Mouse (Mus musculus): Measurements from ENCODE around the gene Pdik1l. TPM values are rescaled to one million over a fixed set of nuclear protein-coding genes. Genes with fewer than 3 reads are reported as not detected.

The Pdik1l gene
- 41.0 and 48.6 TPM in 2 replicates for polyA plus RNA-seq (2014; fragmentation: Nextera tagmentation; extraction: Ambion mirVana)

DNA sequence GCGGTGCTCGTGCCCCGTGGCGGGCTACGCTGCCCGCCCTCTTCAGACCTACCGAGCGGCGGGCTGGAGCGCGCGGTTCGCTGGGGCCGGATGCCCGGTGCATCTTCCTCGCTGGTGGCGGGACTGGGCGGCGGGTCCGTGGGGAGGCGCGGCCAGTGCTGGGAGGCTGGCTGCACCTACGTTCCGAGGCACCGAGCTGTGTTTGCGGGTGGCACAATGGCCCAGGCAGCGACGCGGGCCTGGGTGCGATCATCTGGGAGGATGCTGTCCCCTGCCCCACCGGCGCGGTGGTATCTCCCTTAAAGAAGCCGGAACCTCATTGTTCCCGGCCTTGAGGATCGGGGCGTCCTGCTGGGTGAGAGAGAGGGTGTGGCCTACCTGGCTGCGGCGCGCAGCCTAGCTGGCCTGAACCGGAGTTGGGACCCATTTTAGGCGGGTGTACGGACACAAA lies at the start of gene Pdik1l:
TSS of gene Pdik1l (minus strand) at position 321 of the 451 bp plus-strand sequence.
- H3K27me3 ChIP-seq (ENCODE audit: control insufficient read depth, insufficient read depth, low read length) = no peaks in the 10 kb centered on the region
- ATAC-seq (ENCODE audit: low FRiP score, low TSS enrichment) = peak; percentile 82
- H3K4me2 ChIP-seq (ENCODE audit: low read length) = peak within 1 kb of the TSS; percentile 90
- WGBS = under 1% methylated on average over 43 of the region's 43 CpGs
- H3K27ac ChIP-seq (replicated peaks; ENCODE audit: low read depth, low read length) = peak within 1 kb of the TSS; percentile 100
- H3K36me3 ChIP-seq (ENCODE audit: control insufficient read depth, insufficient read depth, low read length) = peaks cover 14% of the 10 kb centered on the region
- peak within 1 kb of the TSS; percentile 99 for H3K9ac ChIP-seq (replicated peaks; ENCODE audit: low read length)
- peak within 1 kb of the TSS; percentile 100 for H3K4me3 ChIP-seq (replicated peaks; ENCODE audit: low read depth, low read length)
- H3K9me3 ChIP-seq (ENCODE audit: control insufficient read depth, low read length) = no peaks in the 10 kb centered on the region
- DNase-seq = peak; percentile 90
- H3K4me1 ChIP-seq (ENCODE audit: control insufficient read depth, insufficient read depth, low read length) = peaks cover 21% of the 10 kb centered on the region

GRCm38 (mm10) chr4:134330281-134330680 lies 42.6 kb upstream of the Pdik1l start:
- H3K27ac ChIP-seq (replicated peaks; ENCODE audit: low read depth, low read length) = no peak overlapping the region
- ATAC-seq (ENCODE audit: low FRiP score, low TSS enrichment) (no peak), DNase-seq (no peak)
- H3K4me2 ChIP-seq (ENCODE audit: low read length) = no peak overlapping the region
- H3K36me3 ChIP-seq (ENCODE audit: control insufficient read depth, insufficient read depth, low read length) = no peaks in the 10 kb centered on the region
- 58% methylated on average over 5 of the region's 5 CpGs for WGBS
- no peaks in the 10 kb centered on the region for H3K27me3 ChIP-seq (ENCODE audit: control insufficient read depth, insufficient read depth, low read length)
- no peak overlapping the region for H3K9ac ChIP-seq (replicated peaks; ENCODE audit: low read length)
- H3K9me3 ChIP-seq (ENCODE audit: control insufficient read depth, low read length) = no peaks in the 10 kb centered on the region
- no peaks in the 10 kb centered on the region for H3K4me1 ChIP-seq (ENCODE audit: control insufficient read depth, insufficient read depth, low read length)
- no peak overlapping the region for H3K4me3 ChIP-seq (replicated peaks; ENCODE audit: low read depth, low read length)

- Histone ChIP-seq H3K9me3 (ENCODE audit: control insufficient read depth, low read length) (no peaks in the 10 kb centered on the region), H3K9ac (replicated peaks; ENCODE audit: low read length) (no peak overlapping the region), H3K36me3 (ENCODE audit: control insufficient read depth, insufficient read depth, low read length) (no peaks in the 10 kb centered on the region), H3K4me1 (ENCODE audit: control insufficient read depth, insufficient read depth, low read length) (no peaks in the 10 kb centered on the region), H3K4me2 (ENCODE audit: low read length) (no peak overlapping the region), H3K27ac (replicated peaks; ENCODE audit: low read depth, low read length) (no peak overlapping the region), H3K27me3 (ENCODE audit: control insufficient read depth, insufficient read depth, low read length) (no peaks in the 10 kb centered on the region), H3K4me3 (replicated peaks; ENCODE audit: low read depth, low read length) (no peak overlapping the region)
- ATAC-seq (ENCODE audit: low FRiP score, low TSS enrichment) = no peak
- 85% methylated on average over 8 of the region's 8 CpGs for WGBS
- DNase-seq = no peak
Observed at GRCm38 (mm10) chr4:134328832-134329231, 41.1 kb upstream of the Pdik1l start.

- no peaks in the 10 kb centered on the region for H3K4me1 ChIP-seq (ENCODE audit: control insufficient read depth, insufficient read depth, low read length)
- H3K36me3 ChIP-seq (ENCODE audit: control insufficient read depth, insufficient read depth, low read length) = no peaks in the 10 kb centered on the region
- DNase-seq (no peak), ATAC-seq (ENCODE audit: low FRiP score, low TSS enrichment) (no peak)
- H3K4me2 ChIP-seq (ENCODE audit: low read length) = no peak overlapping the region
- H3K27ac ChIP-seq (replicated peaks; ENCODE audit: low read depth, low read length) = no peak overlapping the region
- H3K4me3 ChIP-seq (replicated peaks; ENCODE audit: low read depth, low read length) = no peak overlapping the region
- H3K27me3 ChIP-seq (ENCODE audit: control insufficient read depth, insufficient read depth, low read length) = no peaks in the 10 kb centered on the region
- H3K9me3 ChIP-seq (ENCODE audit: control insufficient read depth, low read length) = no peaks in the 10 kb centered on the region
- 63% methylated on average over 8 of the region's 8 CpGs for WGBS
- no peak overlapping the region for H3K9ac ChIP-seq (replicated peaks; ENCODE audit: low read length)
Observed at GRCm38 (mm10) chr4:134328151-134328550, 40.5 kb upstream of the Pdik1l start.

GRCm38 (mm10) chr4:134326859-134327530 lies 39.3 kb upstream of the Pdik1l start:
- DNase-seq = no peak
- H3K36me3 ChIP-seq (ENCODE audit: control insufficient read depth, insufficient read depth, low read length) = no peaks in the 10 kb centered on the region
- H3K9me3 ChIP-seq (ENCODE audit: control insufficient read depth, low read length) = no peaks in the 10 kb centered on the region
- no peak for ATAC-seq (ENCODE audit: low FRiP score, low TSS enrichment)
- H3K4me2 ChIP-seq (ENCODE audit: low read length) = no peak overlapping the region
- no peak overlapping the region for H3K27ac ChIP-seq (replicated peaks; ENCODE audit: low read depth, low read length)
- no peaks in the 10 kb centered on the region for H3K27me3 ChIP-seq (ENCODE audit: control insufficient read depth, insufficient read depth, low read length)
- no peaks in the 10 kb centered on the region for H3K4me1 ChIP-seq (ENCODE audit: control insufficient read depth, insufficient read depth, low read length)
- H3K4me3 ChIP-seq (replicated peaks; ENCODE audit: low read depth, low read length) = no peak overlapping the region
- no peak overlapping the region for H3K9ac ChIP-seq (replicated peaks; ENCODE audit: low read length)
- 57% methylated on average over 5 of the region's 5 CpGs for WGBS

DNA sequence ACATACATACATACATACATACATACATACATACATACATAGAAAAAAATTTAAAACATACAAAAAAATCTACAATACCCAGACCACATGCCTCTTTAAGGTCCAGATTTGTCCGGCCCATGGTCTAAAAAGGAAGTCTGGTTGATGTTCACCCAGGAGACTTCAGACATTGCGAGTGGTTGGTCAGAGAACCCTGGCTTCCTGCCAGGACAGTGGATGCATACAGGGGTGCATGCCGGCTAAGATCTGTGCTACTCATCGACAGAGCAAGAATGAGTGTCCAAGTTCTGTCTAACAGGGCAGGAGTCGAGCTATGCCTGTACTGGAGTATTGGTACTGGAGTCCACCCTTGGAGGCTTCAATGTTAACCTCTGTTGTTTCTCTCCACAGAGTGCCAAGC lies 37.0 kb upstream of the Pdik1l start:
- Histone ChIP-seq H3K36me3 (ENCODE audit: control insufficient read depth, insufficient read depth, low read length) (no peaks in the 10 kb centered on the region), H3K27ac (replicated peaks; ENCODE audit: low read depth, low read length) (no peak overlapping the region), H3K4me1 (ENCODE audit: control insufficient read depth, insufficient read depth, low read length) (no peaks in the 10 kb centered on the region), H3K9ac (replicated peaks; ENCODE audit: low read length) (no peak overlapping the region), H3K27me3 (ENCODE audit: control insufficient read depth, insufficient read depth, low read length) (no peaks in the 10 kb centered on the region), H3K4me3 (replicated peaks; ENCODE audit: low read depth, low read length) (no peak overlapping the region), H3K9me3 (ENCODE audit: control insufficient read depth, low read length) (no peaks in the 10 kb centered on the region), H3K4me2 (ENCODE audit: low read length) (no peak overlapping the region)
- ATAC-seq (ENCODE audit: low FRiP score, low TSS enrichment) = no peak
- 87% methylated on average over 5 of the region's 5 CpGs for WGBS
- no peak for DNase-seq

DNA sequence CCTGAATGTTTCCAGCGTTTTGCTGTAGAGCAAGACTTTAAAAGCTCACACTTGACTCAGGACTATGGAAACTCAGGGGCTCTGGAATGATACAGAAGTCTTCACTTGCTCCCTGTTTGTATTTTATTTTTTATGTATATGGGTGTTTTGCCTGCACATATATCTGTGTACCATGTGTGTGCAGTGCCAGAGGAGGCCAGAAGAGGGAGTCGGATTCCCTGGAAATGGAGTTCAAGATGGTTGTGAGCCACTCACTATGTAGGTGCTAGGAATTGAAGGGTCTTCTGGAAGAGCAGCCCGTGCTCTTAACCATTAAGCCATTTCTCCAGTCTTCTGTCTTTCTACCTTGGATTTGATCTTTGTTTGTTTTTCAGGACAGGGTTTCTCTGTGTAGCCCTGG lies 33.8 kb upstream of the Pdik1l start:
- Histone ChIP-seq H3K9ac (replicated peaks; ENCODE audit: low read length) (no peak overlapping the region), H3K9me3 (ENCODE audit: control insufficient read depth, low read length) (no peaks in the 10 kb centered on the region), H3K27ac (replicated peaks; ENCODE audit: low read depth, low read length) (no peak overlapping the region), H3K4me1 (ENCODE audit: control insufficient read depth, insufficient read depth, low read length) (no peaks in the 10 kb centered on the region), H3K36me3 (ENCODE audit: control insufficient read depth, insufficient read depth, low read length) (no peaks in the 10 kb centered on the region), H3K4me3 (replicated peaks; ENCODE audit: low read depth, low read length) (no peak overlapping the region), H3K4me2 (ENCODE audit: low read length) (no peak overlapping the region), H3K27me3 (ENCODE audit: control insufficient read depth, insufficient read depth, low read length) (no peaks in the 10 kb centered on the region)
- no peak for DNase-seq
- WGBS = 68% methylated on average over 3 of the region's 3 CpGs
- ATAC-seq (ENCODE audit: low FRiP score, low TSS enrichment) = no peak

GRCm38 (mm10) chr4:134319674-134320073 lies 32.0 kb upstream of the Pdik1l start:
- no peak overlapping the region for H3K4me3 ChIP-seq (replicated peaks; ENCODE audit: low read depth, low read length)
- ATAC-seq (ENCODE audit: low FRiP score, low TSS enrichment) = no peak
- H3K4me2 ChIP-seq (ENCODE audit: low read length) = no peak overlapping the region
- no peaks in the 10 kb centered on the region for H3K36me3 ChIP-seq (ENCODE audit: control insufficient read depth, insufficient read depth, low read length)
- H3K27ac ChIP-seq (replicated peaks; ENCODE audit: low read depth, low read length) = no peak overlapping the region
- 86% methylated on average over 5 of the region's 5 CpGs for WGBS
- no peaks in the 10 kb centered on the region for H3K4me1 ChIP-seq (ENCODE audit: control insufficient read depth, insufficient read depth, low read length)
- H3K9me3 ChIP-seq (ENCODE audit: control insufficient read depth, low read length) = no peaks in the 10 kb centered on the region
- DNase-seq = no peak
- H3K9ac ChIP-seq (replicated peaks; ENCODE audit: low read length) = no peak overlapping the region
- H3K27me3 ChIP-seq (ENCODE audit: control insufficient read depth, insufficient read depth, low read length) = no peaks in the 10 kb centered on the region

- H3K4me2 ChIP-seq (ENCODE audit: low read length) = no peak overlapping the region
- ATAC-seq (ENCODE audit: low FRiP score, low TSS enrichment) (no peak), DNase-seq (no peak)
- 92% methylated on average over 5 of the region's 5 CpGs for WGBS
- no peaks in the 10 kb centered on the region for H3K4me1 ChIP-seq (ENCODE audit: control insufficient read depth, insufficient read depth, low read length)
- no peaks in the 10 kb centered on the region for H3K36me3 ChIP-seq (ENCODE audit: control insufficient read depth, insufficient read depth, low read length)
- no peak overlapping the region for H3K4me3 ChIP-seq (replicated peaks; ENCODE audit: low read depth, low read length)
- H3K9ac ChIP-seq (replicated peaks; ENCODE audit: low read length) = no peak overlapping the region
- no peaks in the 10 kb centered on the region for H3K27me3 ChIP-seq (ENCODE audit: control insufficient read depth, insufficient read depth, low read length)
- H3K9me3 ChIP-seq (ENCODE audit: control insufficient read depth, low read length) = no peaks in the 10 kb centered on the region
- no peak overlapping the region for H3K27ac ChIP-seq (replicated peaks; ENCODE audit: low read depth, low read length)
Observed at GRCm38 (mm10) chr4:134319074-134319473, 31.4 kb upstream of the Pdik1l start.

Measured in midbrain, embryonic 14.5 days (tissue).